Mouse (Mus musculus): ENCODE data around the gene Ccna1.

Gene Ccna1

DNA sequence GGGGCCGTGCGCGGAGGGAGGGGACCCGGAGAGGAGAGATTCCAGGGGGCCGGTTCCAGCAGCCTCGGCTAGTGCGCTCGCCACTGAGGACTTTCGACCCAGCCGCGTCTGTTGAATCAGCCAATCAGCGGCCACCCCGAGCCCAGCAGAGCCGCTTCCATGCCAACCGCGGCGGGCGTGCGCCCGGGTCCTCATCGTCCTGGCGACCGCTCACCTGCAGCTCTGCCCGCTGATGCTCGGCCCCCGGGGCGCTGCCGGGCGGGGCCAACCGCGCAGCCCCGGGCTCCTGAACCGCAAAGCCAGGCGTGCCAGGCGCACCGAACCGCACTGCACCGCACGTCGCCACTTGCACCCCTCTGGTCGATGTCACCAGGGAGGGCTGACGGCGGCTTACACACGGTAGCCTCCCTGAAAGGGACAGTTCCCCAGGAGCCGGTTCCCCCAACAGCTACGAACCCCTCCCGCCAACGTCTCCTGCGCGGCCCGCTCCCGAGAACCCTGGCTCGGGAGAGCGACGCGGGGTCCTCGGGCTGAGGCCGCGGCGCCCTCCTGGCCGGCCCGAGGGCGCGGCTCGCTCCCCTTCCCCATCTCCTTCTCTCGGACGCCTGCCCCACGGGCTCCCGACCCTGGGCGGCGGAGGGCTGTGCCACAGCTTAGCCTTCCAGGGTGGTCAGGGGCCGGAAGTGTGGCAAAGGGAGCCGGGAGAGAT, at the start of gene Ccna1:
TSS of gene Ccna1 (minus strand) at position 464 of the 709 bp plus-strand sequence.
- peak; percentile 73 for DNase-seq (ENCODE audit: low read depth, low spot score)

DNA sequence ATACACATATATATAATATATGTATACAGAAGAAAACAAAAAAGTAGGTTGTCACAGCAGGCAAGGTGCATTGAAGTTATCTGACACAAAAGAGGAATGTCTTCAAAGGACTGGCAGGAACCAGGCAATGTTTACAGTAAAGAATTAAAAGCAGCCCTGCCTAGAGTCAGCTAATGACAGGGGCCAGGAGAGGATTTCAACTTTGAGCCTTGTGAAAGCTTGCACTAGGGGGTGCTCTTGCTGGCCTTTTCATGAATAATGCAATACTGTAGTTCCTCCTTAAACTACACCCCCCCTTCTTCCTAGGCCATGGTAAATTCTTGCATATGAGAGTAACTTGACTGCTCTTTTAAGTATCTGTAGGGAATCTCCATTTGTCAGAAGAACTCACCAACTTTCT, 45.8 kb upstream of the Ccna1 start:
- DNase-seq (ENCODE audit: low read depth, low spot score), result no peak

DNA sequence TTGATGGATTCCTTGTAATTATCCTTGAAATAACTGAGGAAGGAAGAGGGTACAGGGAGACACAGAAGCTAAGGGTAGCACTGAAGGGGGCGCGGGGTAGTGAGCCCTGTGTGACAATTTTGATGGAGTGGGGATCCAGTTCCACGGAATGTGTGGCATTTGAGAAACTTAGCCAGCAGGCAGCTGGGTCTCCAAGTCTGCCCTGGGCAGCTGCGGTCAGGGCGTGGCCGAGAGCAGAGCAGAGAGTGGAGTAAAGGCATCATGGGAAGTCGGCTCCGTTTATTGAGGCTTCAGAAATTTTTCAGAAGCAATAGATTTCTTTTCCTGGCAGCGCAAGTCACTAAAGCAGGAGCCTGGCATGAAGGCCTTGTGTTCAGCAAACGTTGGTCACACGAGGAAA, 43.7 kb upstream of the Ccna1 start:
- no peak for DNase-seq (ENCODE audit: low read depth, low spot score)

DNA sequence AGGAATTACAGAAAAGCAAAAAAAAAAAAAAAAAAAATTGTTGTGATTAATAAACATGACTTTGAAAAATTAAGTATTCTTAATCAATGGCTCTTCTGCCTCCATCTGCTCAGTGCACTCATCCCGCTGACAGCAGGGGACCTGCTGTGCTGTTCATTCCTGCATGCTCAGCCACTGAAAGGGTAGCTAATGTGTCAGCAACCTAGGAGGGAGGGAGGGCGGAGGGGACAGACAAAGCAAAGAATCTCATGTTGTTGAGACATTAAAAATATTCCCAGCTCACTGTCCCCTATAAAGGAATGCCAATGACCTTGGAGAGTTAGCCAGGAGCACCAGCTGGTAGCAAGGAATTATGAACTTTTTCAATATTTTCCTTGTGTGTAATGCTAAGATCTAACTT, 42.7 kb upstream of the Ccna1 start:
- no peak for DNase-seq (ENCODE audit: low read depth, low spot score)

- DNase-seq (ENCODE audit: low read depth, low spot score), result no peak
These were observed 41.9 kb upstream of the Ccna1 start for GRCm38 (mm10) chr3:55097186-55097585.

- DNase-seq (ENCODE audit: low read depth, low spot score), result no peak
These were observed 41.3 kb upstream of the Ccna1 start for GRCm38 (mm10) chr3:55096655-55097005.

GRCm38 (mm10) chr3:55095968-55096654, 40.8 kb upstream of the Ccna1 start:
- no peak for DNase-seq (ENCODE audit: low read depth, low spot score)

- DNase-seq (ENCODE audit: low read depth, low spot score), result no peak
These were observed 37.9 kb upstream of the Ccna1 start for GRCm38 (mm10) chr3:55093161-55093560.

DNA sequence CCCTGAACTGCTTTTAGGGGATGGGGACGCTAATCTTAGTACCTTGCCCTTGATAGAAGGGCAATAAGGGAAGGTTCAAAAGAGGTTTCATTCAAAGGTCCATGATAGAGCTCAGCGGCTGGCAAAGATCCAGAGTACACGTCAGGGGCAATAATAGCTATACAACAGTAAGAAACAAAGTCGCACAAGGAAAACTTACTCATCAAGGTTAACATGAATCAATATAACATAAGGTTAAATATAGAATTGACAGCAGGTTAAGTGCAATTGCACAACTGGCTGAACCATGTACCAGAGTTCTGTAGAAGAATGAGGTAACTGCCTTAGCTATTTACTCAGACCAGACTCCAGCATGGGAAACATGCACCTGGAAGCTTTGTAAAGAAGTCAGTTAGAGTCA, 34.0 kb upstream of the Ccna1 start:
- no peak for DNase-seq (ENCODE audit: low read depth, low spot score)

- DNase-seq (ENCODE audit: low read depth, low spot score), result no peak
These were observed 33.5 kb upstream of the Ccna1 start for GRCm38 (mm10) chr3:55088843-55089242.

DNA sequence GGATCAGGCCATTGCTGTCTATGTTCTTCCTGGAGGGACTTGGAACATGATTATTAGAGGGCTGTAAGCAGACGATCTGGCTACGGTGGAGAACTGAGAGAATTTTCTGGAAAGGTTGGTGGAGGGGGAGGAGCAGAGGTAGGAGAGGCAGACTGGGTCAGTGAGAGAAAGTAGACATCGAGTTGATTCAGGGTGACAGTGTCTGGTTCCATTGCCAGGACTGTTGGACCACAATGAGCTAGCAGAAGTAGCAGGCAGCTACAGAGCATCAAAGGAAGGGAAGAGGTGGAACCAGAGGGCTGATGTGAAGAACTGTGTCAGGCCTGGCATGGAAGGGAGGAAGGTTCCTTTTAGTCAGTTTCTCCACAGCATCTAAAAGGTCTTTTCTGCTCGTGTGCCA, 33.1 kb upstream of the Ccna1 start:
- DNase-seq (ENCODE audit: low read depth, low spot score), result no peak

- no peak for DNase-seq (ENCODE audit: low read depth, low spot score)
These were observed 32.1 kb upstream of the Ccna1 start for GRCm38 (mm10) chr3:55087360-55087759.

- DNase-seq (ENCODE audit: low read depth, low spot score), result no peak
These were observed 31.6 kb upstream of the Ccna1 start for GRCm38 (mm10) chr3:55086948-55087347.

DNA sequence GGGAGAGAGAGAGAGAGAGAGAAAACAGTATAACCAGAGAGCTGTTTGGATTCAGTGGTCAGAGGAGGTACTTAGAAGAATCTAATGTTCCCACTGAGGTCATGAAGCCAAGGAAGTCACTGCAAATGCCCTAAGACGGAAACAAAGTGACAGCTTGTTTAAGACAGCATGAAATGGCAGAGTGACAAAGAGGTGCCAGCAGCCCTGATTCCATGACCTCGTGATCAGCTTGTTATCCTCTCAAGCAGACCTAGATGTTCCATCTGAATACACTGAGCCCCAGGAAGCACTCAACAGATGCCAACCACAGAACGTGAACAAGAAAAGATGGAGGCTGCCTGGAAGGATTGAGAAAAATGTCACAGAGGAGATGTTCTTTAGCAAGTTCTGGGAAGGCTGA, 30.4 kb upstream of the Ccna1 start:
- no peak for DNase-seq (ENCODE audit: low read depth, low spot score)

- DNase-seq (ENCODE audit: low read depth, low spot score), result no peak
These were observed 29.5 kb upstream of the Ccna1 start for GRCm38 (mm10) chr3:55084781-55085180.

DNA sequence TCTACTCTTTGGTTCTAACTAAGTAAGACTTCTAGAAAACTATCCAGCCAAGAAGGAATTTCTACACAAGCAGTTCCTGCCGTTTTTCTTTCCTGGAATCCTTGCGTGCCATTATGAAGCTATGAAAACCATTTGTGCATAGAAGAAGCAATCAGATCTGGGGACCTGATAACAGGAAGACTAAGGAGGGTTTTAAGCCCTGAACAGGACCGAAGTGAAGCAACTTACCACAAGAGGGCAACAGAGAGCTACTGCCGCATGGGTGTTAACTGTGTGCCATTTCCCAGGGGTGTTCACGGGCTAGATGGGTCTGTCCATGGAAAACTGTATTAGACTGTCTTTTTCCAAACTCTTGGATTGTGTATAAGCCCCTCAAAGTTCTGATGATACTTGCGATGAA, 24.8 kb upstream of the Ccna1 start:
- peak; percentile 73 for DNase-seq (ENCODE audit: low read depth, low spot score)

DNA sequence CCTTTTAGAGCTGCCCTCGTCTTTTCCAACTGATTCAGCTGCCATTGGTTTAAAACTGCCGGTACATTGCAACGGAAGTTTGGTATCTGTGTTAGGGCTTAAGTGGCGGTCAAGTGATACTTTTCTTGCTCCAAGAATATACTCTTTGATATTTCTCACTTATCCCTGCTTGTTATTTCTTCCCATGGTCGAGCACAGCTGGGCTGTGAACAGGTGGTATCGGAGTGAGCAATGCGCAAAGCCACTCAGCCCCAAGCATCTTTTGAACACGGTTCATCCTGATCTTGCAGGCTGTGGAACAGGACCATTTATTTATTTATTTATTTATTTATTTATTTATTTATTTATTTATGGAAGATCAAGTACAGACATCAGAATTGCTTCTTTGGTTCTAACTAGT, 24.3 kb upstream of the Ccna1 start:
- no peak for DNase-seq (ENCODE audit: low read depth, low spot score)

- DNase-seq (ENCODE audit: low read depth, low spot score), result no peak
These were observed 22.9 kb upstream of the Ccna1 start for GRCm38 (mm10) chr3:55078233-55078632.

DNA sequence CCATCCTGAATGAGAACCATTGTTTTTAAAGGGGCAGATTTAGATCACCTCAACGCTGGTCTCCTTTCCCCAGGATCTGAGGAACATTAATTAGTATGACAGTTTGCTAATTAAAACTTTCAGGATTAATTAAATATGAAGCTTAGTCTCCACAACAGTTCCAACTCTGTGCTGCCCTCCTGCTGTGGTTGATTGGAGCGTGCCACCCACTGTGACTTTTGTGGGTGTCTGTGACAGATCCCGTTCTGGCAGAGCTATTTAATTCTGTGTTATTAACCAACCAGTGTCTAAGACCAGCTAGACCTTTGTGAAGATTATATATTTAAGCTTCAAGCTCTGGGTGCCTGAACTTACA, 20.0 kb upstream of the Ccna1 start:
- DNase-seq (ENCODE audit: low read depth, low spot score), result no peak

- DNase-seq (ENCODE audit: low read depth, low spot score), result no peak
These were observed 19.4 kb upstream of the Ccna1 start for GRCm38 (mm10) chr3:55074576-55075293.

- DNase-seq (ENCODE audit: low read depth, low spot score), result no peak
These were observed 12.6 kb upstream of the Ccna1 start for GRCm38 (mm10) chr3:55067791-55068434.

GRCm38 (mm10) chr3:55066666-55067023, 11.3 kb upstream of the Ccna1 start:
- DNase-seq (ENCODE audit: low read depth, low spot score), result no peak

Data from ES-CJ7 (cell line).